Mouse (Mus musculus): ENCODE results near the gene Pigh.

Gene Pigh

DNA sequence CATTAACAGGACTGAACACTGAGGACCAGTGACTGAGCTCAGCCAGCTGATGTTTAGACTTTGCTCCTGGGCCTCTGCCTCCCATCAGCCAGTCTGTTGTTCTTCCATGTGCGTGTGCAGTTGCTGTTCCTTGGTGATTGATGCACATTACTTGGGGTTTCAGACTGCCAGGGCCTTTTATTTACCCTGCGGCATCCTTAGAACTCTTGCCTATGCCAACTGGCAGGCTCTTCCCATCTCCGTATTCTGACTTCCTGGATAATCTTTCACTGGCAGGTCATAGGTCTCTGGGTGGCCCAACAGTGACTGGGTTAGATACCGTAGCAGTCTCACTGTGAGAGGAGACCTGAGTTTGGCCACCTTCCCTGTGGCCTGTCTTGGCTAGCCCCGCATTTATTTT, 21.9 kb downstream of the Pigh start:
- DNase-seq (ENCODE audit: low read depth, low spot score) = no peak

DNA sequence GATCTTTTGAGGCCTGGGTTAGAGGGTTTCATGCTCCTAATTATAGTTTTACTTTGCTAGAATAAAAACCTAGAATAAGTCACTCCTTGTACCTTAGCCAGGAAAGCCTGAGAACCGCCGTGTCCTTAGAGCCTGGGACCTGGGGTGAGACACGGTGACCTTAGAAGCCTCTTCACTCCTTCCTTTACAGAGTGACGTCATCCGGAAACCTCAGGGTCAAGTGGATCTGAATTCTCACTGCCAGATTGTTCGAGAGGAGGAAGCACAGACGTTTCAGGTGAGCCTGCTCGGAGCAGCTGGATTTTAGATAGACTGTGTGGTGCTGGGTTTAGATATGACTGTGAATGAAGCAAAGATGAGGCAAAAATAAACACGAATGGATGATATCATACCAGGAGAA, 23.0 kb downstream of the Pigh start:
- DNase-seq (ENCODE audit: low read depth, low spot score) = no peak

DNA sequence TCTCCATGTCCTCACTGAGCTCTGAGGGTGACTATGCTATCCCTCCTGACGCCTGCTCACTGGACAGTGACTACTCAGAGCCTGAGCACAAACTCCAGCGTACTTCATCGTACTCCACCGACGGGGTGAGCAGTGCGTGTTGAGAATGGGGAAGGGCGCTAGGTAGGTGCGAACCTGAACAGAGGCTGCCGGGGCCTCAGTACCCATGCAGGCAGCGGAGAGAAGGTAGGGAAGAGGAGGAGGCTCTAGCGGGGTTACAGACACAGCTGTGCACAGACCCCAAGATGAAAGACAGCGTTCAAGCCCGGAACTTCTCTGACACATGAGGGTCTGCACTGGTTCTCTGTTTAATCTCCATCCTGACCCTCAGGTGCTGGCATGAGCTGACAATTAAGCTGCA, 25.0 kb downstream of the Pigh start:
- DNase-seq (ENCODE audit: low read depth, low spot score) = no peak

DNA sequence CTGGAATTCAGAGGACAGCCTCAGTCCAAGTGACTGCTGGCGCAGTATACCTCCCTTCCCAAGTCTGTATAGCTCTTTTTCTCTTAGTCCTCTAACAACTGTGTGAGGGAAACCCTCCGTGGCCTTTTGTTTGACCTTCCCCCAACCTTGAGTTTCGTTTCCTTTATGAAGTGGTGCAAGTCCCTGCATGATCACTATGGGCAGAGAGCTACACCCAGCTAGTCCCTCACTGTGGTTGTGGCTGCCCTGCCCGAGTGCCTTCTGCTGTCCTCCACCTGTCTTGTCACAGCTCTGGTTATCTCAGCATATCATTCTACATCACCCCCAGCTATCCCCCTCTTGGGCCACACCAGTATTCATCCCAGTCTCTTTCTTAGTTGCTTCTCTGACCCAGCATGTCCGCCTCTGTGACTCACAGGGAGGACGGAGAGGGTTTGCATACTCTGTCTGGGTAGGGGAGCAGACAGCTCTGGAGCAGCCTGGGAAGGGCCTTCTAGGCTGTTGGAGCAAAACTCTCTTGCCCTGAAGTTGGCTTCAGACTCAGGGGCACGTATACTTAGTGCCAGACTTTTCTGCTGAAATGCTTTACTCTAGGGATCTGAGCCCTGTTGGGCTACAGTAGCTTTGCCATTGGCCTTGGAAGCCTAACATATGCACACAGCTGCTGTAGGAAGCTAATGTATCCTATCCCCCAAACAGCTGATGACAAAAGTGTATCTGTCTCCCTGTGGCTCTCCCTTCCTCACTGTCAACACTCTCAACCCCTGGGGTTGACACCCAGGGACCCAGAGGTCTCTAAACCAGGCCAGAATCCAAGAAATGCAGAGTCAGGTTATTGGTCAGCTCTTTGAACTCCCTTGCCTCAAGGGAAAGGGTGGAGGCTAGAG, 28.4 kb downstream of the Pigh start:
- DNase-seq (ENCODE audit: low read depth, low spot score) = no peak

DNA sequence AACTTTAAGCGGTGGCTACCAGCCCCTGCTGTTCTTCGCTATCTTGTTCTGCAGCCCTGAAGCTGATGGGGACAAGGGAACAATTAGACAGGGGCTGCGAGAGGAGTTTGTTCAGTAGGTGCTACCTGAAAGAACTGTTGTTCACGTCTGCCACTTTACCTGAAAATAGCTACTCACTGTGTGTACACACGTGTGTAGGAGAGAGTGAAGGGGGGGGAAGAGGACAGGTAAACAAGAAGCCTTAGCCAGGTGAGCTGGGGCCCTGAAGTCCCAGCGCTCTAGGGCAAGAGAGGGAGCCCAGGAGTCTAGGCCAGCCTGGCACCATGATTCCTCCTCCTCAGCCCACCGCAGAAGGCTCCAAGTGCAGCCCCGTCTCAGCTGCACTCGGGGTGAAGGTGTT, 29.3 kb downstream of the Pigh start:
- no peak for DNase-seq (ENCODE audit: low read depth, low spot score)

DNA sequence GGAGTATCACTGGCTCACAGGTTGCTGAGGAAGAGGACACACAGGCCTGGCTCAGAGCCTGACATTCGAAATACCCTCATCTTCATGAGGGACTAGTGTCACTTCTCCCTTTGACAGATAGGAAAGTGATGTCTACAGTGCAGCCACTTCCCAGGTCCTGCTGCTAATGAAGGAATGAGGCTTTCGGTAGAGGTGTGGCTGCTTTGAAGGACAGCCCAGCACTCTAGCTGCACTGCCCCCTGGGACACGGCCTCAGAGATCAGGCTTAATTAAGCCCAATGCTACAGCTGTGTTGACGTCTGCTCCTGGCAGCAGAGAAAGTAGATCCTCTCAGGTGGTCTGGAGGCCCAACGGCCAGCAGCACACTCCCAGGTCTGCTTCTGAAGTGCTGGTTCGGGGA, 29.9 kb downstream of the Pigh start:
- DNase-seq (ENCODE audit: low read depth, low spot score) = no peak

DNA sequence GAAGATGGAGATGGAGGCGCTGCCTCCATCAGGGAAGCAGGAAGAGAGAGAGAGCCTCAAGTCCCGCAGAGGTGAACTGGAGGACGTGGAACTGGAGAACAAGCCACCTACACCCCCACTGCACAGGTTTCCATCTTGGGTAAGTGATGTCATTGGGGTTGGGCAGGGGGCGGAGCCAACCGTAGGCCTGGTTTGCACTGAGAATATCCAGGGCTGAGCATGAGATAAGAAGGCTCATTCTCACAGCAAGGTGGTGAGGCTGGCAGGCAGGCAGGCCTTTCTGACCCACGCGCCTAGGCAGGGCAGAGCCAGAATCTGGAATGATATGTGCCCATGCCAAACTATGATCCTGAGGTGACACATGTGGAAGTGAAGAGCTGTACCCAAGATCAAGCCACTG, 34.2 kb downstream of the Pigh start:
- no peak for DNase-seq (ENCODE audit: low read depth, low spot score)

DNA sequence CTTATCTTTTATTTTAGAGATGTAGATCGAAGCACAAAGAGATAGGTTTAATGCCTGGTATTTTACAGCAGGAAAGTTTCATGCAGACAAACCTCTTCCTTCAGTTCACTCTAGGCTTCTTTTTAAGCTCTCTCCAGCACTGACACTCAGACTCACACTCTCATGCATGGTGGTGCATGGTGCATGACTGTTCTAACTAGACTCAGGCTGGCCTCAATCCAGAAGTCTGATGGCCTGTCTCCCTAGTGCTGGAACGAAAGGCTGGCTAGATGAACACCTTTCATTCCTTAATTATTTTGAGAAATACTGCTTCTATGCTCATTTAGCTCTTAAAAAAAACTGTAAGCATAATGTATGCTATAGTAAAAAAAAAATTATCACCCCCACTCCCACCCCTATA, 37.4 kb downstream of the Pigh start:
- DNase-seq (ENCODE audit: low read depth, low spot score) = no peak

DNA sequence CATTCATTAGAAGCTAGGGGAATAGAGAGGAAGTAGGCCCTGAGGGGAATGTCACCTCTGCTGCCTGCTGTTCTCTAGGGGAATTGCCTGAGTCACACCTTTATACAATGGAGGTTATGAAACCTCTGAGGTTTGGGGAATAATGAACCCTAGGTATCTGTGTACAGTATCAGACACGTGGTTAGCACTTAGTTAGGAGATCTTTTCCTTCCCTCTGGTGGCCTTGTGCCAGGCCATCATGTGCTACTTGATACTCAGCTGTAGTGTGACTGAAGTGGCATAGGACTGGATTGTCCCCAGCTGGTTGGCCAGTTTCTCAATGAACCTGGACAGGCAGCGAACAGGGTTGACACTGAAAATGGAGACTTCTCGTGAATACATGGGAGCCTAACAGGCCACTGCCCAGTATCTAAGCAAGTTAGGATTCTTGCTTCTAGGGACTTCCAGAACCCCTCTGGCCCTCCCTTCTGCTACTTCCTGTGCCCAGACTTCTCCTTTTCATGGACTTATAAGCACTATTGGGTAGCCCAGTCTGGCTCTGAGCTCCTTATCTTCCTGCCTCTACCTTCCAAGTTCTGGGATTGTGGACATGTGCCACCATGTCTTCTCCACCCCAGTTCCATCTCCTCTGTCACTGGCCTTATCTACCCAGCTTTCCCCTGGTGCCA, 38.8 kb downstream of the Pigh start:
- DNase-seq (ENCODE audit: low read depth, low spot score) = no peak

DNA sequence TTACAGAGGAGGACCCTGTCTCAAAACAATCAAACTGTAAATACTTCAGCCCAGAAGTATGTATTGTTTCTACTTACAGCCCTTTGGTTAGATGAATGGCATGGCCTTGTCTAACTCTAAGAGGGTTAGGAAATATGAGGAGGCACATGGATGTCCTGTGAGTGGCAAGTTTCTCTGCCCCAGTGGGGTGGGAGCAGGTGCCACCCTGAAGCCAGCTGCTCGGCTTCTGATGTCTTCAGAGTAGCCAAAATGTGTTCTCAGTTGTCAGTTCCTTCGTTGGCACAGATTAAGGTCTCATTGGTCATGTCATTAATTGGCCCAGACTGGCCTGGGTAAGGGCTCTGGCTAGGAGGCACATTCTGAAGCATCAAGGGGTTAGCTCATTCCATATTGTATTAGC, 39.6 kb downstream of the Pigh start:
- no peak for DNase-seq (ENCODE audit: low read depth, low spot score)

DNA sequence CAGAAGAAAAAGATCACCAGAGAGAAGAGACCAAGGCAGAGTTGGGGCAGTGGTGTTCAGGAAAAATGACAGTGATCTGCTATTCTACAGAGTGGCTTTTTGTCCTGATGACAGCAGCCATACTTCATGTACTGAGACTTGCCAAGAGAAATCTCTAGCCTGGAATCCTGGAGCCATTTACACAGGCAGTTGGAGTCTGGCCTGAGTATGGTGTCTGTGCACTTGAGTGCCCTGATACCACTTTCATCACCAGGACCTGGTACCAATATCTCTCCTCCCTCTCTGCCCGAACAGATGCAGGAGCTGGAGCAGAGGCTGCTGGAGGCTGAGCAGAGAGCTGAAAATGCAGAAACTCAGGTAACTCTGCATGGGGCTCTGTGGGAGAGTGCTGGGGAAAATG, 40.6 kb downstream of the Pigh start:
- no peak for DNase-seq (ENCODE audit: low read depth, low spot score)

DNA sequence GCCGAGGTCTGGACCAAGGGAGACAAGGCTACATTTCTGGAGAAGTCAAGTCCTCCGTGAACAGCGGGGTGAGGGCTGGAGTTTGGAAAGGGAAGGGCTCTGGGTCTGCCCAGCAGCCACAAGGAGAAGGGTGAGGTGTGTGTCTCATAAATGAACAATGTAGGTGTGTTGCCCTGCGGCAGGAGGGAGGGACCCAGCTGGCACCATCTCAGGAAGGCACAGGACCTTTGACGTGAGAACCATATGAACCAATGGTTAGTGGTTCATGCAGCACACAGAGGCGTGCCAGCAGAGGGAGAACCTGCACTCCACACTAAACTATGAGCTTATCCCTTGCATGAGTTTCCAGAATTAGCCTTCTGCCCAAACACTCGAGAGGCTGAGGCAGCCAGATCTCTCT, 42.2 kb downstream of the Pigh start:
- no peak for DNase-seq (ENCODE audit: low read depth, low spot score)

DNA sequence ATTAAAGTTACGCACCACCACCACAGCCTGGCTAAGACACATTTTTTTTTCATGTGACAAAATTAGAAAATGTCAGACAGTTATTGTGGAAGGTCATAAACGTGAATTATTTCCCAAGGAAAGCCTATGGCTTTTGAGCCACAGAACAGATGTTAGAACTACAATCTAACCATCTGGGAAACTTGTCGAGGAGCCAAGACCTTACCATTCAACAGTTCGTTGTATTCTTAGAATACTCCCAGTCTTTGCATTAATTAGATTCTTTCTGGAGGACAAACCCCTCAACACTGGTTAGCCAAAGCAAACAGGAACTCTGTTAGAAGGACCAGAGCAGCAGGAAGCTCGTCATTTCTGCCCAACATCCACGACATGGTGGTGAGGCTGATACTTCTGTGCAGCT, 43.3 kb downstream of the Pigh start:
- no peak for DNase-seq (ENCODE audit: low read depth, low spot score)

DNA sequence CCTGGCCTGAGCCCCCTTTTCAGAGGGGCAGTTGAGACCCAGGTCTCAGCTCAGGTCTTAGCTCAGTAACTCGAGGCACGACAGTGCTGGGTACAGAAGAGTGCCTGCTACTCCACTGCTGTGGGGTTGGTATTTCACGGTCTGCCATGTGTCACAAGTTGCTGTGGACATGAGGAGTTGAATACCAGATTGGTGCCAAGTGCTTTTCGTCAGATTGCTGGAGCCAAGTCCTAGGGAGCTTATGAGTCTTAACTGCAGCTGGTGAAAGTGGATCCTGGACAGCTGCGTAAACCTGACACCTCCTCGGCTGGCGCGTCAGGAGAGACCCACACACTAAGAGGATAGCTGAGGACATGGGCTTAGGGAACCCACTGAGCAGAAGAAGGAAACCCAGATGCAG, 44.8 kb downstream of the Pigh start:
- DNase-seq (ENCODE audit: low read depth, low spot score) = no peak

DNA sequence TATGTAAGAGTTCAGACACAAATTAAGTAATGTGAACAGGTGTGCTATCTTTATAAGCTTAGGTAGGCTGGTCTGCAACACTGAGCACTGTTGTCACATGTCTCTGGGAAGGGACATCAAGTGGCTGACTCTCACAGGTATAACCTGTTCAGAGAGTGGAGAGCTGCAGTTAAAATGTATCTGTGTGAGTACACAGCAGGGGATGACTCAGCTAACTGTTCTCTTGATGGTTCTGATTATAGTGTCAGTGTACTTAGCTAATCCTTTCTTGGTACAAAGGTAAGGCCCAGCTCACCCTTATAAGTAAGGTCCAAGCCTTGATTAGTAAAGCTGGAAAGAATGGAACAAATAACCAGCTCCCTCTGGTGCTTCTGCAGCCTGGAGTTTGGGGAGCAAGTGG, 48.0 kb downstream of the Pigh start:
- no peak for DNase-seq (ENCODE audit: low read depth, low spot score)

DNA sequence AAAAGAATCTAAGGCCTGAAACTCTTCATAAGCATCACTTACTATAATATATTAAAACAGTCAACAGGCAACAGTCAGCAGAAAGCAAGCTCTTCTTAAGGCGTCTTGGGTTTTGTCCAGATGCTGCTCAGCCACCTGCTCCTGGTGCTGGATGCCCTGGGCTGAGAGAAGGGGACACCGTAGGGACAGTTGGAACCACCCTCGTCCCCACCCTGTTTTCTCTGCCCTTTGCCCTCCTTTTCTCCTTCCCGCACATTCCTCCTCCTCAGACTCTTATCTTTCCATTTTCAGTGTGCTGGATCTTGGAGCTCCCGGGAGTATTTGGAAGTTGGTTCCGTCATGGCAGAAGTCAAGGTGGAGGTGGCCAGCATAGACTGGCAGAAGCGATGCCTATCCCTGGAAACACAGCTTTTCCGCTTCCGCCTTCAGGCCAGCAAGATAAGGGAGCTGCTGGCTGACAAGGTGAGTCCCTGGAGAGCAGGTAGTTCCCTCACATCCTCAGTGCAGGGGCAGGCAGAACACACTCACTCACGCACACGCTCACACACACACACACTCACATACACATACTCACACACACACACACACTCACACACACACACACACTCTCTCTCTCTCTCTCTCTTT, 49.1 kb downstream of the Pigh start:
- no peak for DNase-seq (ENCODE audit: low read depth, low spot score)

DNA sequence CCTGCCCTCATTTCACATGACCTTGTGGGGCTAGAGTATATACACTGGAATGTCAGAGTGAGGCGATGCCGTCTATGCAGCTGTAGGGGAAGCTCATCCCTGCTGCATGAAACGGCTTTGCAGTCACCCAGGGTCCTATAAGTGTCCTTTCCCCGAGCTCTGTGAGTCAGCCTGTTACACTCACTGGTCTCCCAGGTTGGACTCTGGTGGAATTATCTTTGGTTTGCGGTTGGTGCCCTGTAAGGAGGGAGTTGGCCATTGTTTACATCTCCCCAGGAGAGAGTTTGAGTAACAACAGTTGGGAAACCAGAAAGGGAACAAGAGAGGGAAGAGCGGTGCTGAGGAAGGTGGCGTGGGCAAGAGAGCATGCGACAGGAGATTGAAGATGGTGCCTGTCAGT, 49.7 kb downstream of the Pigh start:
- DNase-seq (ENCODE audit: low read depth, low spot score) = no peak

DNA sequence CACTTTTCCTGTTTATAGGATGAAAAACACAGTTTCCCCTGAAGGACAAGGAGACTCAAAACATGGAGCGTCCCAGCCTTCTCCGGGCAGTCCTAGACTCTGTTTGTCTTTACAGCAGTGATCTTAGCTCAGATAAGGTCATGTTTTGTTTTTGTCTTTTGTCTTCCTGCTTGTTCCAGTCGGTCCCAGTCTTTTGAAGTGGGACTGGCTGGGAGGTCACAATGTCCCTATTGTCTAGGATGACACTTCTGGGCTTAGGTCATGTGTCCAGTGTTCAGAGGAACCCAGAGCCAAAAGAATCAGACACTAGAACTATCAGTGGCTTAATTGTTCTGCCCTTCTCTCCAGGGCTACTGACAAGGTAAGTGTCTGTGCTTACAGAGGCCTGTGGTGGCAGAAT, 54.1 kb downstream of the Pigh start:
- DNase-seq (ENCODE audit: low read depth, low spot score) = no peak

DNA sequence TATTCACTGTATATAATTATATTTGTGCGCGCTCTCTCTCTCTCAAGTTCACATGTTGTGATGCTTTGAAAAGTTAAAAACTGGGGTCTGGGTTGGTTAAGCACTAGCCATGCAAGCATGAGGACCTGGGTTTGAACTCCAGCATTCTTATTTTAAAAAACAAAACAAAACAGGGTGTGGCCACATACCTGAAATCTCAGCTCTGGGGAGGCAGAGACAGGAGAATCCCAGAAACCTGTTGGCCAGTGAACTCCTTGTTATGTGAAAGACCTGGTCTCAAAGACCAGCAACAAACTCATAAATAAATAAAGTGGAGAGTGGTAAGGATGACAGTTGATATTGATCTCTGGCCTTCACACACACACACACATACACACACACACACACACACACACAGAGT, 55.1 kb downstream of the Pigh start:
- DNase-seq (ENCODE audit: low read depth, low spot score) = no peak
